Mouse (Mus musculus) brain, embryonic 14.5 days (tissue): ENCODE measurements at regions not wholly inside any gene's neighbourhood (a gene's known extent, or its start where the extent isn't known, plus 50 kb on each side); places are given as distances from the start of the nearest gene placed in this dataset.

Source experiments
- CTCF ChIP-seq: fragments of 200-500 bp; IDR thresholded peaks from 2 replicates; pipeline ENCODE4 v1.5.1; 2012; ENCODE audit warnings: inconsistent platforms, mild to moderate bottlenecking, moderate library complexity, borderline replicate concordance; ENCODE audit not compliant: insufficient read depth, insufficient read length; ENCODE audit errors: extremely low read depth
- POLR2A ChIP-seq: fragments of 200-500 bp; IDR thresholded peaks from 2 replicates; pipeline ENCODE4 v1.6.1; 2012; ENCODE audit warnings: mild to moderate bottlenecking, inconsistent platforms, borderline replicate concordance; ENCODE audit not compliant: poor library complexity, insufficient read depth, insufficient read length, severe bottlenecking; ENCODE audit errors: extremely low read depth

DNA sequence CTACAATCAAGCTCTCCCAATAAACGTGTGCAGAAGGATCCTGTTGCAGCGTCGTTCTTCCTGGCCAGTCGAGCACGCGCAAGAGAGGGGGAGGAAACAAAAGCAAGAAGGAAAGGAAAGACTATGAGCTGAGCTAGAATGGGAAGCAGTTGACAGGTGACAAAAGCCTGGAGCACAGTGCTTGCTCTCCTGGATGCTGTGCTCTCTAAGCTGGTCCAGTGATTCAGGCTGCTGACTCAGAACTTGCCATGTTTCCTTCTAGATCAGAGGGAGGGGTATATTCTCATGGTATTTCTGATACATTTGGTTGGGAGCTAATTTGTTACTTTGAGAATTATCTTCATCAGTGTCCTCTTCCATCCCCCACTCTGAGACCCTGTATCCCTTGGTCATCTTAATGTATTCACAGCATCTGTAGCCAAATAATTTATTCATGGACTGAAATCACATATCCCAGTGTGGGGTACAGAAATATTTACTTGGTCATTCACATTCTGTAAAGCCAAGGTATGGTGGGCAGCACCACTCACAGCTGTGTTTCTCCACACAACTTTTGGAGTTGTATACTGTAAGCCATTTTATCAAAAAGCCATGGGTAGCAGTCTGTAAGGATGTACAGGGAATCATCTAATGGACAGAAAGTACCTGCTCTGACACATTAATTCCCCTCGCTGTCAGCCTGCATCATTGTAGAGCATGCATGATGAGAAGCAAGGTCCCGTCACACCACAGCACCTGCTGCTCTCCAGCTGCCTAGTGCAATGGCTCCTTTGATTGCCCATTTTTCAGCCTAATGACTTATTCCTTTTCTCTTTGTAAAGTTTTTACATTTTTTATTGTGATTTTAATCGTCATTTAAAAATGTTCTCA lies 510.1 kb downstream of the Sqor start:
- TF ChIP-seq POLR2A (no peak), CTCF (no peak)
